ENCODE assay signal across 10 mouse cellular contexts in the genomic region with DNA sequence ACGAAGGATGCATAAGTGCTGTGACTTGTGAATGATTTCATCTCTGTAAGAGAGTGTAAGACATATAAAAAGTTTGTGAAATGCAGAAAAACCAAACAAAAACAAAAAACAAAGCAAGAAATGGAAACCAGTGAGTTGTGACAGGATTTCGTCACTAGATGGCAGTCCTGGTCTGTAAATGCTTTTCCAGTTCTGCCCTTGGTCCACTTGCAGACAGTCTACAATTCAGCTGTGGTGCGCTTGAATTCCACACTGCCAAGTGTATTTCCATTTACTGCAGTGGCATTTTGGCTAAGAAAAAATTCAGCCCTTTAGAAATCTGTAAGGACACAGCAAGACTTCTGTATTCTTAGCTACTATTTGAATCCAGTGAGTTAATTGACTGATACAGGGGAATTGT.
DNase-seq lines count a peak whose midpoint lies in the region; ATAC-seq lines count a peak whose summit lies in the region.
"Had no signal": no experiment of that assay in that cellular context is flagged by ENCODE, and none has a peak within 500 bp of the region (broad histone marks: within the 10 kb centered on the region; RNA-seq: fewer than 3 reads in every experiment).

No protein-coding gene starts in this region.

- H3K4me2 ChIP-seq in kidney, embryonic 15.5 days = no peak overlapping the region
- no peak overlapping the region for H3K4me2 ChIP-seq in hindbrain, embryonic 11.5 days (replicated peaks; ENCODE audit: low read depth, low read length)
- no peak overlapping the region for H3K4me2 ChIP-seq in limb, embryonic 11.5 days (ENCODE audit: low read depth, severe bottlenecking)
- H3K4me2 ChIP-seq: embryonic facial prominence, embryonic 13.5 days; lung, embryonic 15.5 days had no signal

- H3K27me3 ChIP-seq in kidney, embryonic 15.5 days = no peaks in the 10 kb centered on the region
- H3K27me3 ChIP-seq in hindbrain, embryonic 11.5 days (ENCODE audit: control insufficient read depth, insufficient read depth, low read length) = no peaks in the 10 kb centered on the region
- H3K27me3 ChIP-seq in limb, embryonic 11.5 days (ENCODE audit: control insufficient read depth, insufficient read depth, low read length) = no peaks in the 10 kb centered on the region
- H3K27me3 ChIP-seq: embryonic facial prominence, embryonic 13.5 days; lung, embryonic 15.5 days had no signal

- H3K36me3 ChIP-seq in kidney, embryonic 15.5 days = no peaks in the 10 kb centered on the region
- H3K36me3 ChIP-seq in hindbrain, embryonic 11.5 days (ENCODE audit: control insufficient read depth, insufficient read depth, low read length) = no peaks in the 10 kb centered on the region
- no peaks in the 10 kb centered on the region for H3K36me3 ChIP-seq in limb, embryonic 11.5 days (ENCODE audit: control insufficient read depth, insufficient read depth, low read length)
- H3K36me3 ChIP-seq: embryonic facial prominence, embryonic 13.5 days; lung, embryonic 15.5 days had no signal

- H3K4me1 ChIP-seq in kidney, embryonic 15.5 days = no peaks in the 10 kb centered on the region
- no peaks in the 10 kb centered on the region for H3K4me1 ChIP-seq in hindbrain, embryonic 11.5 days (replicated peaks; ENCODE audit: control insufficient read depth, insufficient read depth, low read length)
- no peaks in the 10 kb centered on the region for H3K4me1 ChIP-seq in limb, embryonic 11.5 days (ENCODE audit: control insufficient read depth, insufficient read depth, low read length)
- H3K4me1 ChIP-seq: lung, embryonic 15.5 days had no signal

- H3K9ac ChIP-seq in kidney, embryonic 15.5 days = no peak overlapping the region
- H3K9ac ChIP-seq in hindbrain, embryonic 11.5 days (ENCODE audit: low read depth, low read length) = no peak overlapping the region
- H3K9ac ChIP-seq in limb, embryonic 11.5 days (ENCODE audit: low read length) = no peak overlapping the region
- H3K9ac ChIP-seq: embryonic facial prominence, embryonic 13.5 days; lung, embryonic 15.5 days had no signal

- no peaks in the 10 kb centered on the region for H3K9me3 ChIP-seq in kidney, embryonic 15.5 days (replicated peaks)
- H3K9me3 ChIP-seq in hindbrain, embryonic 11.5 days (ENCODE audit: control insufficient read depth, low read length) = no peaks in the 10 kb centered on the region
- H3K9me3 ChIP-seq in limb, embryonic 11.5 days (ENCODE audit: control insufficient read depth, low read length) = no peaks in the 10 kb centered on the region
- H3K9me3 ChIP-seq: embryonic facial prominence, embryonic 13.5 days; lung, embryonic 15.5 days had no signal

- no peak overlapping the region for H3K4me3 ChIP-seq in kidney, embryonic 15.5 days (replicated peaks)
- H3K4me3 ChIP-seq in hindbrain, embryonic 11.5 days (ENCODE audit: low read depth, low read length) = no peak overlapping the region
- no peak overlapping the region for H3K4me3 ChIP-seq in limb, embryonic 11.5 days (ENCODE audit: low read depth, low read length)
- H3K4me3 ChIP-seq: embryonic facial prominence, embryonic 13.5 days; lung, embryonic 15.5 days had no signal

- 24% methylated on average over 3 of the region's 3 CpGs for WGBS in kidney, embryonic 15.5 days
- WGBS in hindbrain, embryonic 11.5 days = 28% methylated on average over 3 of the region's 3 CpGs
- WGBS in limb, embryonic 11.5 days = 25% methylated on average over 3 of the region's 3 CpGs

- H3K27ac ChIP-seq in kidney, embryonic 15.5 days = no peak overlapping the region
- H3K27ac ChIP-seq in hindbrain, embryonic 11.5 days (ENCODE audit: low read depth, low read length) = no peak overlapping the region
- no peak overlapping the region for H3K27ac ChIP-seq in limb, embryonic 11.5 days (replicated peaks; ENCODE audit: low read depth, low read length)
- H3K27ac ChIP-seq: embryonic facial prominence, embryonic 13.5 days; lung, embryonic 15.5 days had no signal

- peak; percentile 11 to 25 for DNase-seq in kidney, adult 8-10 months
- peak; percentile 73 for DNase-seq in NIH3T3 (ENCODE audit: low read depth)
- peak; percentile 44 to 70 for DNase-seq in cerebellum, postnatal 25 days
- DNase-seq in hindbrain, embryonic 11.5 days (ENCODE audit: low spot score) = peak; percentile 77
- DNase-seq in limb, embryonic 11.5 days (ENCODE audit: low spot score) = peak; percentile 74
- peak; percentile 37 for DNase-seq in right cerebral cortex, postnatal 14 days
- no peak for DNase-seq in spleen, postnatal 4 days (ENCODE audit: low spot score in 2 of 2)

- no peak for ATAC-seq in kidney, embryonic 15.5 days (replicated peaks; ENCODE audit: low FRiP score)
- no peak for ATAC-seq in hindbrain, embryonic 11.5 days (ENCODE audit: low FRiP score)
- ATAC-seq in limb, embryonic 11.5 days (ENCODE audit: insufficient number of reproducible peaks, low FRiP score, low TSS enrichment, low read depth) = no peak

Comparison
In these comparisons a context has a peak if more than half of its experiments do, and no peak if none do; other contexts are left out.
1. DNase-seq: peak in kidney, adult 8-10 months (2 of 2), NIH3T3 (single experiment), cerebellum, postnatal 25 days (2 of 2), hindbrain, embryonic 11.5 days (single experiment), limb, embryonic 11.5 days (single experiment) and right cerebral cortex, postnatal 14 days (single experiment); none in spleen, postnatal 4 days (0 of 2).